Mouse (Mus musculus): Measurements from ENCODE around the gene Rnf32.

DNA sequence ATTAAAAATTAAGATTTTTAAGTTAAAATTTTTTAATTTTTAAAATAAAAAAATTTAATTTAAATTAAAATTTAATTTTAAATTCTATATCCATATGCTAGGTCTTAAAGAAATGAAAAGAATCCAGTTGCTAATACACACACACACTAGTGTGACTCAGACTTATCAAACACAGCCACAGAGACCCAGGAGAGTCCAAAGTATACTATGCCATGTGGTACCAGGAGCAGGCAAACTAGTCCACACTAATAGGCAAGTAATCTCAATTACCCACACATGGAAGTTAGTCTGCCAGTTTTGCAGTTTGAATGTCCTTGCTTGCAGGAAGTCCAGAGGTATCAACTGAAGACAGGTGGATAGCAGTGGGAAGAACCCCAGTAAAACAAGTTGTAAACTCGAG lies 35.9 kb upstream of the Rnf32 start:
- TF ChIP-seq CTCF (IDR thresholded peaks at IDR 0.05; ENCODE audit: low read depth) (no peak), EP300 (IDR thresholded peaks at IDR 0.05; ENCODE audit: low read depth) (no peak)
